Mouse (Mus musculus) cerebral cortex, adult 2 months (tissue): ENCODE results near the gene C130032M10Rik.

Experiments
- WGBS: fragments of 180-500 bp; shearing (Covaris S2); methylation state at CpG from one replicate; pipeline ENCODE4 v1.1.7; 2018; 5-methylcytosine and 5-hydroxymethylcytosine counted together

Gene C130032M10Rik

GRCm38 (mm10) chr9:114549117-114549516 is 33.6 kb downstream of the C130032M10Rik start:
- WGBS = 78% methylated on average over 5 of the region's 5 CpGs

- WGBS = 63% methylated on average over 6 of the region's 6 CpGs
These were observed 34.5 kb downstream of the C130032M10Rik start for GRCm38 (mm10) chr9:114550033-114550432.

GRCm38 (mm10) chr9:114554355-114554979 is 39.0 kb downstream of the C130032M10Rik start:
- WGBS = 80% methylated on average over 5 of the region's 5 CpGs

DNA sequence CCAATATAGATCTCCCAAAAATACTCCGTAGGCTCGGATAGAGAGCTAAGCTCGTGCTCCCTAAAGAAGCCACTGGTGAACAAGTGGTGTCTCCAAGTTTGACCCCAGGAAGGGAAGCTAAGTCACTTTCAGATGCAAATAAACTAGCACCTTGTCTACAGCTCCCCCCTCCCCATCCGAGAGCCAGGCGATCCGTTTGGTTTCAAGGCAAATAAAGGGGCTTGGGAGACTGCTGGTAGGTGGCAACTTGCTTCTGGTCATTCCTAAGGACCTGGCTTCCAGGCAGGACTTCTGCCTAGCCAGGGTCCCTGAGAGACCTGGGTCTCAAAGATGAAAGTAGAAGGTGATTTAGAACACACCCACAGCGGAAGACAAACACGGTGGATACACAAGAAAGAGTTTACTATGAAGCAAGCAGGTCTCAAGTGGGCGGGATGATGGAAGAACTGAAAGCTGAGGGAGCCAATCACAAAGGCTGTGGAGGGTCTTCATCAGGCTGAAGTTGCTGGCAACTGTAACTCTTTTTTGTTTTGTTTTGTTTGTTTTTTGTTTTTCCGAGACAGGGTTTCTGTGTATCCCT is 40.9 kb downstream of the C130032M10Rik start:
- 54% methylated on average over 10 of the region's 10 CpGs for WGBS

GRCm38 (mm10) chr9:114557086-114557485 is 41.6 kb downstream of the C130032M10Rik start:
- WGBS = 41% methylated on average over 7 of the region's 7 CpGs

GRCm38 (mm10) chr9:114560141-114560540 is 44.6 kb downstream of the C130032M10Rik start:
- WGBS = 37% methylated on average over 7 of the region's 7 CpGs

DNA sequence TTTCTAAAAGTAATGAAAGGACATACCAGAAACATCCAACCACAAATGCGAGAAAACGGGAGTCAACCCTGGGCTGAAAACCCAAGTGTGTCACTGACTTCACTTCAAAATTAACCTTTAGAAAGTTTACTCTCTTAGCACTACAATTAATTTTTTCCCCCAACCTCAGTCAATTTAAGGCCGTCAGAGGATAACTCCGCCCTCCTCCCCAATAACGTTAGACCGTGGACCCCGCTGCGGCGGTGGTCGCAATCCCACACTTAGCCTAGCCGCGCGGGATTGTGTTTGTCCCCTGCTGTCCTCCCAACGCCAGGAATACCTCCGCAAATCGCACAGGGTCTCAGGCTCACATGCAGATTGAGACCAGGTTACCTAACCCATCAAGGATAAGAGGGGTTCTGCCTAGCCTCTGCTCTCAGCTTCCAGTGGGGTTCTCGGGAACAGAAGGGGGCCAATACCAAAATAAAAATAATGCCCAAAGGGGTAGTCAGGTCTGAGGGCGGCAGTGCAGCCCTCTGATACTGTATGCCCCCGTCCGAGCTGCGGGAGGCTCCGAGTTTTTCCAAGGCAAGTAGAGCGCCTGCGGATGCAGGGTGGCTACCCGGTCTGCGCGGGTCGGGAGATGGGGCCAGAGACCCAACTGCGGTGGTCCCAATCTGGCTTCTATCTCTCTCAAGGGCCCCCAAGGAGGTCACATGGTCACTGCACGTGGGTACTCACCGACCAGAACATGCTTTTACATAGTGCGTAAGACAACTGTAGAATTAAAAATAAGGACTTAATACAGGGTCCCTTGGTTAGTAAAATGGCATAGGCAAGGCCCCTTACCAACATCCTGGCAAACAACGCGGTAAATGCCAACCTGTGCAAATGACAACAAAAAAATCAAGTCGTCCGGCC is 45.5 kb downstream of the C130032M10Rik start:
- 10% methylated on average over 36 of the region's 36 CpGs for WGBS

- 13% methylated on average over 12 of the region's 12 CpGs for WGBS
These were observed 46.1 kb downstream of the C130032M10Rik start for GRCm38 (mm10) chr9:114561671-114561971.

GRCm38 (mm10) chr9:114562031-114562918 is 46.8 kb downstream of the C130032M10Rik start:
- 2% methylated on average over 95 of the region's 101 CpGs for WGBS

- WGBS = under 1% methylated on average over 117 of the region's 122 CpGs
These were observed 47.6 kb downstream of the C130032M10Rik start for GRCm38 (mm10) chr9:114562919-114563751.

DNA sequence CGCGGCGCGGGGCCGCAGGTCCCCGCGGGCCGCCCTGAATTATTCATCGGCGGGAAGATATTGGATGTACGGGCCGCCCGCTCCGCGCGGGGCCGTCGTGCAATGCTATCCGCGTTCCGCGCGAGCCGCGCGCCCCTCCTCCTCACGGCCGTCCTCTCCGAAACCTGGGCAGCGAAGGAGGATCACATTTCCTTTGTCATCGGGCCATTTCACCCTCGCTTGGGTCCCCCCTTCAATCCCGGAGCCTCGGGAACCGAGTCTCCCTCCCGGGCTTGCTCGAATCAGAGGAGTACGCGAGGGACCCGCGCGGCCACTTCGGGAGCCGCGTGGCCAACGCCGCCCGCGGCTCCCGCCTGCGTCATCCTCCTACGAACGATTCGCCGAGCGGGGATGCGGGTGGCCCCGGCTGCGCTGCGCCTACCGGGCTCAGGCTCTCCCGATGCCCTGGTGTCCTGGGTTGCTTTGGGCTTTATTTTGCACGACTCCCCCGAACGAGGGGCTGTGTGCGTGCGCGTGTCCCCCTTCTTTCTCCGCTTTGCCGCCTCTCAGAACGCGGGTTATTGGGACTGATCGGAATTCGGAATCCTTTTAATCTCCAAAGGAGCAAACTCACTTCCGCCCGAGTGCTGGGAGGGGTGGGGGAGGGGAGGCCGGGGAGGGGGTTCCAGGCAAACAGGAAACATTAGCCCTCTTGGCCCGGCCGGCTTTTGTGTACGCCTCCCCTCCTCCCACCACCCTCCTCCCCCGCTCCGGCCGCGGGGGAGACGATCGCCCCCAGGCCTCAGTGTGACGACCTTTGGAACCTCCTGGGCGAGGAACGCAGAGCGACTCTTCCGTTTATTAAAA is 48.5 kb downstream of the C130032M10Rik start, which contains the start of gene Trim71:
TSS of gene Trim71 (minus strand) at position 609 of the 846 bp plus-strand sequence.
- WGBS = under 1% methylated on average over 91 of the region's 91 CpGs

DNA sequence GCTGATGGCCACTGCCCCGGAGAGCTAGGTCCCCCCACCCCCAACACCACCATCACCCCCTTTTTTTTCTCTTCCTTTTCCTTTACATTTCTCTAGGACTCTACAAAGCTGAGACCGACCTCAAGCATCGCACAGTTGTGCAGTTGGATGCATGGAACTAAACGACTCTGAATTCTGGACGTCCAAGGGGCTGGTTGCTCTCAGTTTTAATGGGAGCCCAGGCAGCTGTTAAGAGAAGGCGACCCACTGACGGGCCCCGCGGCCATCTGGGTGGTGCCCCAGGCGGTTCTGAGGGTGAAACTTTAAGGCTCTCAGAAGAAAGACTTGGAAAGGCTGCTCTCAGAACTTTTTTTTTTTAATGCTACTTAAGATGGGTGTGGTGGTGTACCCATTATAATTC is 49.2 kb downstream of the C130032M10Rik start:
- WGBS = 5% methylated on average over 10 of the region's 10 CpGs
